Mouse (Mus musculus) embryonic facial prominence, embryonic 13.5 days (tissue): Measurements from ENCODE around the gene Acod1. TPM values are rescaled to one million over a fixed set of nuclear protein-coding genes. Genes with fewer than 3 reads are reported as not detected.

ENCODE experiments used
- ATAC-seq: fragments of 200-750 bp; cut with Nextera tagmentation; 2 replicates; pipeline ENCODE4 v1.8.0; 2017; ENCODE audit warnings: low read depth; ENCODE audit not compliant: insufficient number of reproducible peaks, insufficient read depth, low FRiP score, low TSS enrichment
- H3K27ac ChIP-seq: fragments of 300-500 bp; sonication (generic); 2 replicates; pipeline ENCODE4 v1.5.1; 2015; ENCODE audit warnings: moderate library complexity, mild to moderate bottlenecking, inconsistent platforms
- H3K27me3 ChIP-seq: fragments of 300-500 bp; sonication (generic); 2 replicates; pipeline ENCODE4 v1.6.1; 2015; ENCODE audit warnings: mild to moderate bottlenecking, inconsistent platforms
- H3K36me3 ChIP-seq: fragments of 300-500 bp; sonication (generic); 2 replicates; pipeline ENCODE4 v1.6.1; 2015; ENCODE audit warnings: mild to moderate bottlenecking, inconsistent platforms
- H3K4me1 ChIP-seq: fragments of 300-500 bp; sonication (generic); 2 replicates; pipeline ENCODE4 v1.6.1; 2015; ENCODE audit warnings: inconsistent platforms
- H3K4me2 ChIP-seq: fragments of 300-500 bp; sonication (generic); 2 replicates; pipeline ENCODE4 v1.6.1; 2015; ENCODE audit warnings: moderate library complexity, mild to moderate bottlenecking, inconsistent platforms
- H3K4me3 ChIP-seq: fragments of 300-500 bp; sonication (generic); 2 replicates; pipeline ENCODE4 v1.5.1; 2015; ENCODE audit warnings: mild to moderate bottlenecking, inconsistent platforms
- H3K9ac ChIP-seq: fragments of 300-500 bp; sonication (generic); 2 replicates; pipeline ENCODE4 v1.6.1; 2015; ENCODE audit warnings: mild to moderate bottlenecking, inconsistent platforms
- H3K9me3 ChIP-seq: fragments of 300-500 bp; sonication (generic); 2 replicates; pipeline ENCODE4 v1.6.1; 2016; ENCODE audit warnings: inconsistent platforms
- WGBS: fragments of 180-500 bp; shearing (Covaris S2); methylation state at CpG from one replicate; pipeline ENCODE4 v1.1.7; 2015; ENCODE audit warnings: mixed read lengths; 5-methylcytosine and 5-hydroxymethylcytosine counted together
- polyA plus RNA-seq: library from polyadenylated mRNA; unstranded; fragments of >200 nt; fragmentation: Nextera tagmentation; extraction: Ambion mirVana; gene quantifications from 2 replicates; pipeline ENCODE4 v1.2.1, GENCODE M21; 2015

Gene Acod1
- polyA plus RNA-seq, 1 experiment from 2014 or later, result not detected

DNA sequence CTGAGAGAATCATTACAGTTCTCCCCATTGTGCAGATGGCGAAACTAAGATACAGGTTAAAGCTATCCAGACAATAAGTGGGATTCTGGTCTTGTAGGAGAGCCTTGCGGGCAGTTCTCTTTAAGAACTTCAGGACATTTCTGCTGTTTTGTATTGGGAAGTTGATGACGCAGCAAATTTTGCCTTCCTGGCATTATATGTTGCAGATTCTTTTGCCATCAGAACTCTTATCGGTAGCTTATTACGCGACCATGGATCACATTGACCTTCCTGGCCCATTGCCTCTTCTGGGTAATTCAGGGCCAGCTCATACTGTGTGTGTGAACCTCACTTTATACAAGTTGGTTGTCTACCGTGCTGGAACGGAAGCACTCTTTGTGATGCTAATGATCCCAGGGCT lies 27.0 kb downstream of the Acod1 start:
- Histone ChIP-seq H3K27me3 (no peaks in the 10 kb centered on the region), H3K4me3 (no peak overlapping the region), H3K4me1 (peaks cover 7% of the 10 kb centered on the region; the same call in 1 of the 2 replicates), H3K9me3 (no peaks in the 10 kb centered on the region), H3K4me2 (no peak overlapping the region), H3K9ac (no peak overlapping the region), H3K27ac (no peak overlapping the region), H3K36me3 (peaks cover 54% of the 10 kb centered on the region)
- WGBS, result 94% methylated on average over 8 of the region's 8 CpGs
- no peak for ATAC-seq

DNA sequence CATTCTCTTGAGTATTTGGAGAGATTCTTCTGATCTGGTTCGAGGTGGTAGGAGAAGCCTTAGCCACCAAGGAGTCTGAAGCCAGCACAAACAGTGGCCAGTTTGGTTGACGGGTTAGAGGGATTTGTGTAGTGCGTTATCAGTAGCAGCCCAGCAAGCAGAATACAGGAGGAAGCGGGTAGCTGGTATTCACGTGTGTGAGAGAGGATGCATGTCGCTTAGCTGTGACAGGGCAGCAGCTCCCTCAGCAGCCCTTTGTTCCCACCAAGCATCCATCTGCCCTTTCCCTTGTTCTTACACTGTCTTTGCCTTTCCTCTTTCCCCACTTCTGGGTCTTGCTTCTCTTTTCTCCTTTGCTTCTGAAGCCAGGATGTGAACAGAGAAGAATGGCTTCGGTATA lies 28.4 kb downstream of the Acod1 start:
- H3K4me1 ChIP-seq, result 0 out of 2 replicates have a peak, but pooled peaks cover 3% of the 10 kb centered on the region
- no peak for ATAC-seq
- no peak overlapping the region for H3K4me2 ChIP-seq
- H3K27me3 ChIP-seq, result no peaks in the 10 kb centered on the region
- H3K9ac ChIP-seq, result no peak overlapping the region
- H3K36me3 ChIP-seq, result peaks cover 60% of the 10 kb centered on the region
- 83% methylated on average over 7 of the region's 7 CpGs for WGBS
- no peaks in the 10 kb centered on the region for H3K9me3 ChIP-seq
- H3K4me3 ChIP-seq, result no peak overlapping the region
- no peak overlapping the region for H3K27ac ChIP-seq

GRCm38 (mm10) chr14:103077272-103078005 lies 30.7 kb downstream of the Acod1 start:
- no peak overlapping the region for H3K4me2 ChIP-seq
- no peak for ATAC-seq
- no peak overlapping the region for H3K27ac ChIP-seq
- 88% methylated on average over 9 of the region's 9 CpGs for WGBS
- no peak overlapping the region for H3K4me3 ChIP-seq
- no peak overlapping the region for H3K9ac ChIP-seq
- H3K36me3 ChIP-seq, result peaks cover 56% of the 10 kb centered on the region
- H3K9me3 ChIP-seq, result no peaks in the 10 kb centered on the region
- H3K4me1 ChIP-seq, result no peaks in the 10 kb centered on the region
- no peaks in the 10 kb centered on the region for H3K27me3 ChIP-seq

- no peaks in the 10 kb centered on the region for H3K9me3 ChIP-seq
- H3K27me3 ChIP-seq, result no peaks in the 10 kb centered on the region
- H3K9ac ChIP-seq, result no peak overlapping the region
- no peak overlapping the region for H3K4me2 ChIP-seq
- H3K27ac ChIP-seq, result no peak overlapping the region
- WGBS, result 89% methylated on average over 16 of the region's 16 CpGs
- no peak overlapping the region for H3K4me3 ChIP-seq
- no peaks in the 10 kb centered on the region for H3K4me1 ChIP-seq
- no peak for ATAC-seq
- H3K36me3 ChIP-seq, result peaks cover 56% of the 10 kb centered on the region
Measured at GRCm38 (mm10) chr14:103078006-103078912, 31.5 kb downstream of the Acod1 start.

DNA sequence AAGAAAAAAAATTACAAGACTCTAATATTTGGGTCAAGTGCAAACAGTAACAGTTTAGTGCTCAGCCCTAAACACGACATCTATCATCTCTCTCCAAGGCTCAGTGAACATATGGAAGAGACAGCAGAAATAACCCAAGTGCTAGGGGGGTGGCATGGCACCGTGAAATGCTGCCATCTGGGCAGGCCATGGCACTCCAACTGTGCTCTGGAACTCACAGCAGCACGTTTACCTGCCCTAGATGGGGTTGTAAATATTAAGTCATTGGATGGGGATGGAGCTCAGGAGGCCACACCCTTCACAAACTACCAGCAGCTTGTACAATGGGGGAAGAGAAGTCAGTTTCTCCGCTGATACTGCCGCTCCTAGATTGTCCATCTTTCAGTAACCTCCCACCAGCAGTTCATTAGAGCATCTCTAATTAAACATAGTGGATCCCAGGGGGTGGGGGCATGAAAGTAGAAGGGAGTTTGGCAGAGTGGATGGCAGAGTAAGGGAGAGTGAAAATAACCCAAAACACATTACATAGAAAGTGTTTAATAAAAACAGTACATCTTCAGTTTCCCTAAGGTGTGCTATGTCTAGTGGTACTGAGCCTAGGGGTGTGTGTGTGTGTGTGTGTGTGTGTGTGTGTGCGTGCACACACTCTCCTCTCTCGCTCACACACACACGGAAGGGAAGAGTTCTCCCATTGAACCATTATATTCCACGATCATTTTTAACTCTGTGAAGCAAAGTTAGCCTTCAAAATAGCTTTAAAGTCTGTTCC lies 32.6 kb downstream of the Acod1 start:
- Histone ChIP-seq H3K4me1 (no peaks in the 10 kb centered on the region), H3K27ac (no peak overlapping the region), H3K27me3 (no peaks in the 10 kb centered on the region), H3K4me3 (no peak overlapping the region), H3K9me3 (no peaks in the 10 kb centered on the region), H3K9ac (no peak overlapping the region), H3K4me2 (no peak overlapping the region), H3K36me3 (peaks cover 50% of the 10 kb centered on the region)
- WGBS, result 84% methylated on average over 9 of the region's 9 CpGs
- ATAC-seq, result no peak

DNA sequence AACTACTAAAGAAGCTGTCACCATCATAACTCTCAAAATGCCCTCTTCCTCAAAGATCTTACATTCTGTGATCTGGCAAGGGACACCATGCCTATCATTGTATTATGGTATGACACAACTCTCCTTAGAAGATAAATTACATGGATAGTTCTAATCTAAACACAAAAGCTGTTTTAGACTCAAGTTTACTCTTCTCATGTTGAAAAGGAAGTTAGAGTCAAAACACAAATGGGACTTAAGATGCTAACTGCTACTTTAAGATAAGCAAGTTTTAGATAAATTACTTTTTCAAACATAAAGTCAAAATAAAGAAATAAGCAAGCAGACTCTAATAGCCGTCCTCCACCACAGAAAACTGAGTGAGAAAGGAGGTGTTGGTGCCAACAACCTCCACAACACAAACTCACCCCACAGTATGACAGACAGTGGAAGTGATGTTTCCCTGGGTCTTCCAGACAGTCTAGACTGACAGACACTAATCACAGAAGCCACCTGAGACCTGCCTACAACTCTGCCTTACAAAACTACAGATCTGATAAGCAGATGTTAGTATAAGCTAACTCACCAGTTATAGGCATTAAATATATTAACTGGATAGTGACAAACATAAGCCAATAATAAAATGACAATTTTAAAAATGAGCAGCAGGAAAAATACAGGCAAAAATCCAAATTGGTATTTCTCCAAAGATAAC lies 39.2 kb downstream of the Acod1 start:
- Histone ChIP-seq H3K4me2 (no peak overlapping the region), H3K36me3 (peaks cover 67% of the 10 kb centered on the region), H3K4me1 (0 out of 2 replicates have a peak, but pooled peaks cover 3% of the 10 kb centered on the region), H3K27me3 (no peaks in the 10 kb centered on the region), H3K9ac (no peak overlapping the region), H3K27ac (no peak overlapping the region), H3K4me3 (no peak overlapping the region), H3K9me3 (no peaks in the 10 kb centered on the region)
- WGBS, result 81% methylated on average over 1 of the region's 1 CpGs
- no peak for ATAC-seq

DNA sequence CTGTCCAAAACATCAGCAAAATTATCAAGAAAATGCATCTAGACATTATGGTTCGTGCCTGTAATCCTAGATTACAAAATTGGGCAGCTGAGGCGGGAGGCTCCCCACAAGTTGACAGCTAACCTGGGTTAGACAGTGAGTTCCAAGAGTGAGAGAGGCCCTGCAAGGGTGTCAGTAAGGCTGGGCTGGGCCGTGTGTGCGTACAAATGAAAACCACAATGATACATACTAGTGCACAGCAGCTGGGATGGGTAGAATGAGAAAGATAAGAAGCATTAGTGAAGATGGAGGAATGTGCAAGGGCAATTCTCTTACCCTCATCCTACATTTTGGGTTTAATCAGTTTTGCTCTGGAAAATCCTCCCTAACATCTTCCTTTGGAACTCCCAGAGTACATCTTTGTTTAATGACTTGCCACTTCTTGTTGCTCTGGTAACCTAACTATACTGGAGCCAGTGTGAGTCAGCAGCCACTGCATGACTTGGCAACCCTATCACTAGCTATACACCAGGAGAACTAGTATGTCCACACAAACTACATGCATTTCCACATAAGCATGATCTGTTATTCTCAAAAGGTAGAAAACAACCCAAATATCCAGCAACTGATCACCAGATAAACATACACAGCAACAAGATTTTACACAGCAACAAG lies 40.0 kb downstream of the Acod1 start:
- H3K9me3 ChIP-seq, result no peaks in the 10 kb centered on the region
- ATAC-seq, result no peak
- H3K27ac ChIP-seq, result no peak overlapping the region
- no peak overlapping the region for H3K4me2 ChIP-seq
- no peak overlapping the region for H3K9ac ChIP-seq
- H3K4me1 ChIP-seq, result 0 out of 2 replicates have a peak, but pooled peaks cover 3% of the 10 kb centered on the region
- WGBS, result 90% methylated on average over 4 of the region's 4 CpGs
- no peak overlapping the region for H3K4me3 ChIP-seq
- peaks cover 75% of the 10 kb centered on the region for H3K36me3 ChIP-seq
- H3K27me3 ChIP-seq, result no peaks in the 10 kb centered on the region

GRCm38 (mm10) chr14:103087846-103088245 lies 41.1 kb downstream of the Acod1 start:
- peaks cover 73% of the 10 kb centered on the region for H3K36me3 ChIP-seq
- H3K4me3 ChIP-seq, result no peak overlapping the region
- no peaks in the 10 kb centered on the region for H3K9me3 ChIP-seq
- H3K27ac ChIP-seq, result no peak overlapping the region
- H3K27me3 ChIP-seq, result no peaks in the 10 kb centered on the region
- H3K4me1 ChIP-seq, result 0 out of 2 replicates have a peak, but pooled peaks cover 3% of the 10 kb centered on the region
- ATAC-seq, result no peak
- 91% methylated on average over 5 of the region's 5 CpGs for WGBS
- H3K4me2 ChIP-seq, result no peak overlapping the region
- no peak overlapping the region for H3K9ac ChIP-seq

GRCm38 (mm10) chr14:103088624-103089023 lies 41.8 kb downstream of the Acod1 start:
- H3K9ac ChIP-seq, result no peak overlapping the region
- 0 out of 2 replicates have a peak, but pooled peaks cover 3% of the 10 kb centered on the region for H3K4me1 ChIP-seq
- peaks cover 68% of the 10 kb centered on the region for H3K36me3 ChIP-seq
- H3K4me2 ChIP-seq, result no peak overlapping the region
- WGBS, result 75% methylated on average over 6 of the region's 6 CpGs
- H3K9me3 ChIP-seq, result no peaks in the 10 kb centered on the region
- H3K27me3 ChIP-seq, result no peaks in the 10 kb centered on the region
- ATAC-seq, result no peak
- no peak overlapping the region for H3K4me3 ChIP-seq
- H3K27ac ChIP-seq, result no peak overlapping the region

- H3K36me3 ChIP-seq, result peaks cover 50% of the 10 kb centered on the region
- H3K4me1 ChIP-seq, result peaks cover 15% of the 10 kb centered on the region
- 91% methylated on average over 3 of the region's 3 CpGs for WGBS
- H3K4me2 ChIP-seq, result no peak overlapping the region
- H3K27ac ChIP-seq, result no peak overlapping the region
- no peaks in the 10 kb centered on the region for H3K27me3 ChIP-seq
- H3K9me3 ChIP-seq, result no peaks in the 10 kb centered on the region
- no peak for ATAC-seq
- no peak overlapping the region for H3K9ac ChIP-seq
- H3K4me3 ChIP-seq, result no peak overlapping the region
Measured at GRCm38 (mm10) chr14:103093236-103093635, 46.5 kb downstream of the Acod1 start.
